Mouse (Mus musculus): Measurements from ENCODE around the gene Emilin2.

The Emilin2 gene

DNA sequence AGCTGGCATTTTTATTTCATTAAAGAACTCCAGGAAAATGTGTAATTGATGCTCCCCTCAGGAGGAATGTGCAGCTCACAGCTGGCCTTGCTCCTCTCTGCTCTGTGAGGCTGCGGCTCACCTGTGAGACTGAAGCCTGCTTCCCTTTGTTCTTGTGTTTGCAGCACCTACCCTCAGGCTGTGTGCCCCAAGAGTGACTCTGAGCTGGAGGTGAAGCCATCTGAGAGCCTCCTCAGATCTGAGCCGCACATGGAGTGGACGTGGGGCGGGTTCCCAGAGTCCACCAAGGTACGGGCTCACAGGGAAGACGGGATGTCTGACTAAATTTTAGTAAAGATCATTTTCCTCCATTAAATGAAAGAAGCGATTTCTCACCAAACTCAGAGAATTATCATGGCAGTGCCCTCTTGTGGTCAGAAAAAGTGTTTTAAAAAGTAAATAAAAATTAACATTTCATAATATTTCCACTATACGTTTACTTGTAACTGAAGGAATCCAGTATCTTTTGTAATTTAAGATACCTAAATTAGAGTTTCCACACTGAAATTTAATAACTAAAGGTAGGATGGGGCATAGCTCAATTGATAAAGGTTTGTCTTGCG lies 81.6 kb downstream of the Emilin2 start:
- peak; percentile 4 for DNase-seq

DNA sequence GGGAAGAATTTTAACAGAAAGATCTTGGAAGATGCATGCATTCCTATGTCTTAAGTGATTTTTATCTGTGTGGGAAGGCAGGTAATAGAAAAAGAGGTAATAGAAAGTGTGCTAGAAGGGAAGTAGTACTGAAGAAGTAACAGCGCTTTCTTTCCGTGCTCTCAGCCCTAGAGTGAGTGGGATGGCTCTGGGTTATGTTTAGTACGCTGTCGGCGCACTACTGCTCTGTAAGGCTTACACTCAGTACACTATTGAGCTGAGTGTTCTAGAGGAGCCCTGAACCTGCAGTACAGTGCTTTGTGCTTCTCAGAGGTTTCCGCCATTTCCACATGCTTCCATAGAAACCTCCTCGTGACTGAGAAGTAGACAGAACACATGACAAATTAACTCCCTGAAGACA lies 83.1 kb downstream of the Emilin2 start:
- DNase-seq = no peak

DNA sequence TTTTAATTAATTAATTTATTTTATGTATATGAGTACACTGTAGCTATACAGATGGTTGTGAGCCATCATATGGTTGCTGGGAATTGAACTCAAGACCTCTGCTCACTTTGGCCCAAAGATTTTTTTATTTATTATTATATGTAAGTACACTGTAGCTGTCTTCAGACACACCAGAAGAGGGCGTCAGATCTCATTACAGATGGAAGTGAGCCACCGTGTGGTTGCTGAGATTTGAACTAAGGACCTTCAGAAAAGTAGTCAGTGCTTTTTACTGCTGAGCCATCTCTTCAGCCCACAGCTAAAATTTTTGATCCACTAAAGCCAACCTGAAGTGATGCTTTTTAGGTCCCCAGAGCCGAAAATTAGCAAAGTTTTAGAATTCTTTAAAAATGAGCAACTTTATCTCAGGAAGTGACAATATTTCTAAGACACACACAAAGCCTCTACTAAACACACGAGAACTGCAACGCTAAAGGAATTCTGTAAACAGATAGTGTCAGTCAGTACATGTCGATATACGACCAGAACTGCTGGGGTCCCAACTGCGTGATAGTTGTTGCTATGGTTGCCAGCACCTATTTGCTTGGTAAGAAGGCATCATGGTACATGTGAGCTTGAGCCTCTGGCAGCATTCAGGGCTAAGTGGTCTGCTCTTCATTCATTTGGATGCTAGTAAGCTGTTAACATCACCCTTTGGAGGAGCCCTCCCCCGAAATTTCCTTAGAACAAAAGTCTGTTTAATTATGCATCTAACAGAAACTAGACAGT lies 84.5 kb downstream of the Emilin2 start:
- peak; percentile 0 for DNase-seq

DNA sequence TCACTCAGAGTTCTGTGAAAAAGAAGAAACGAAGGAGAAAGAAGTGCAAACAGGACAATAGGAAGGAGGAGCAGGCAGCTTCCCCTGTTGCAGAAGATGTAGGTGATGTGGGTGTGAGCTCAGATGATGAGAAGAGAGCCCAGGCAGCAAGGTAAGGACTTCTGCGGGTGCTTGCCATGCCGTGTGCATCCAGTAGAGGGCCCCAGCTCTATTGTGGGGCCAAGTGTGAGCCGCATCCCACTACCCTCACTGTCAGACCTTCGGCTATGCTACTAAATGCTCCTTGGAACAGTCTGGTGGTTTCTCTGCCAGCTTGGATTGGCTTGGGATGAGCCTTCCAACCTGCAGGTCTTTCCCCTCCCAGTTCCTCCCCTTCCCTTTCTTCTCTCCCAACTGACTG lies 86.7 kb downstream of the Emilin2 start:
- peak; percentile 70 for DNase-seq

DNA sequence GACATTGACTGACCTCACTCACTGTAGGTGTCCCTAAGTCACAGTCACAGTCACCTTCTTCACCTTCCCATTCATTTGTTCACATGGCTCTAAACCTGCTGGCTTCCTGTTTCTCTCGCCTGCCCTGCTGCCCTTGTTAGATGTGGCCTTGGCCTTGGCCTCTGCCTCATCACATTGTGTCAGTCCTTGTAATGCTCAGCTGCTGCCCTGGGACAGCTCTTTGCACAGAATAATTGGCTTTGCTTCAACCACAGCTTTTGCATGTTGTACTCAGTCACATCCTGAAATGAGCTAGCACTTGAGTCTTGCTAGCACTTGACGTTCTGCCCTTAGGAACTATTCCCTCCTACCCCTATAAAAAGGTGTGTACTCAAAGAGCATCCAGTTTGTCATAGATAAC lies 87.3 kb downstream of the Emilin2 start:
- no peak for DNase-seq

DNA sequence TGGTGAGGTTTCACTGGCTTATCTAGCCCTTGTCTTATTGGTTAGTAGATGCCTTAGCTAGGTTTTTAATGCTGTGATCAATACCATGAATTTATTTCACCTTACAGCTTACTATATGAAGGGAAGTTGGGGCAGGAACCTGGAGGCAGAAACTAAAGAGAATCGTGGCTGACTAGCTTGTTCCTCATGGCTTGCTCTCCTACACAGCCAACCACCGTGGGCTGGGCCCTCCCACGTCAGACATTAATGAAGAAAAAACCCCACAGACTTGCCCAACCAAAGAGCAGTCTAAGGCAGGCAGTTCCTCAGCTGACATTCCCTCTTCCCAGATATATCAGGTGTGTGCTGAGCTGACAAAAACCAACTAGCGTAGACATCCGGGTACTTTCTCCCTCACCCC lies 88.1 kb downstream of the Emilin2 start:
- no peak for DNase-seq

DNA sequence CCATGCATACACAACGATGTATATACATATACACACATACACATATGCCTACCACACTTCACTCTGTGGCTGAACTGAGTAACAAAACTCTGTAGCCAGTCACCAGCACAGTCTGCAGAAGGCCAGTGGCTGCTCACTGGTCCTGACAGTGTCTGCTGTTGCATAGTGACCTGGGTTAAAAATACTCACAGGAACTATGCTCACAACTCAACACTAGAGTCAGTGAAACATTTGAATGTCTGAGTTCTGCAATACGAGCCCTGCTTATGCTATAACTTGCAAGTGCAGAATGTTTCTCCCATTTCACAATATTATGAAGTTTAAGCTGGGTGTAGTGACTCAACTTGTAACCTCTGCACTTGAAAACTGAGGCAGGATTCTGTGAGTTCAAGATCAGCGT lies 90.4 kb downstream of the Emilin2 start:
- DNase-seq = no peak

DNA sequence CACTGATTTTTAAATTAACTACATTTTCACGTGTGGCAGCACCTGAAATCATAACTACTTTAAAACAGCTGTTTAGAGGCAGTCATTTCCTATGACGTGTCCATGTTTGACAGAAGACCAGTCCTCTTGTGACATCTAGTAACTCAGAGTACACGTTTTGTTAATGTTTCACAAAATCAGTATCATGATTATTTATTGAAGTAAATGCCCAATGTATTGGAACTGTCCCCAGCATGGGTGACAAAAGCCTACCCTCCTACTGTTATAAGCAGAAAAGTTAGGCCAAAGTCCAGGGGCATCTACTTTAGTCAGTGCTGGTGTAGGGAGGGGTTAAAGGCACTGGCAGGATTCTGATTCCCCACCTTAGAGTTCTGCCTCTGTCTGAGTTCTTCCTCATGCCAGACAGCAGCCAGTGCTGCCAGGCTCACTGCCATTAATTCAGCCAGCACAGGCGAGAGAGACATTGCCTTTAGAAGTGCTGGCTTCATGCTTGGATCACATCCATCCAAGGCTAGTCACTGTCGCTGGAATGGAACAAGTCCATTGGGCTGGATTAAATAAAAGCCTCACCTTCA lies 94.6 kb downstream of the Emilin2 start:
- no peak for DNase-seq

DNA sequence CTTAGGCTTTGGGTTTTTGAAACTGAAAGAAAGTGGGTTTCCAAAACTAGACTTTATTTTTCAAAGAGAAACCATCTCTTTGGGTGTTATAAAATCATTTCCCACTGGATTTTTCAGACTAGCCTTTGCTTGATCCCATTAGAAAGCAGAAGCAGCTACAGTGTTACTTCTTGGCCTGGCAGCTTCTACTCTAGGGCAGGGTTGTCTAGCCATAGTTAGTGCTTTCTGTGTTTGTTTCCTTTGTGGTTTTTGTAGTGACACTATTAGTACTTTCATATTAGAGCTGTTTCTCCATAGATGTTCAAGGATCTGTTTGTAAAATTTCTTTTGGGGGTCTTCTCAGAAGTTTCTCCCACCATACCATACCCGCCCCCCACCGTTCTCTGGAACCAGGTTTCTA lies 95.5 kb downstream of the Emilin2 start:
- DNase-seq = no peak

DNA sequence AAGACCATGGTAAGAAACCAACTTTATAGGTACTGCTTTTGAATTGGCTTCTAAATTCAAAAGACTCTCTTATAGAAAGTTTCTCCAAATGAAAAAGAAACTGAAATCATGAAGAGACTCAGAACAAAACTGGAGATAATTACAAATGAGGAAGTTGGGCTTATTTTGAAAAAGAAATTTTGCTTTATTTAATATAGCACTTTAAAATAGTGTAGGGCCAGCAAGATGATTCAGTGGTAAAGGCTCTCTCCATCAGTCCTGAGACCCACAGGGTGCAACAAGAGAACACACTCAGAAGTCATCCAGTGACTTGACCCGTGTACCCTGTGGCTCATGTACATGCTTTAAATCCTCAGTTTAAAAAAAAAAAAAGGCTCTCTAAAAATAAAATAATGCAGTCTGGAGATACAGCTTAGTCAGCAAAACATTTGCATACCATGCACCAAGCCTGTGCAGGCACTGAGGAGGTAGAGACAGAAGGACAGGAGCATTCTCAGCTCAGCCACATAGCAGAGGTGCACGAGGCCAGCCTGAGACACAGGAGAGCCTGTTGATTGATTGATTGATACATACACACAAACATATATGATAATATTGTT lies 96.4 kb downstream of the Emilin2 start:
- no peak for DNase-seq

DNA sequence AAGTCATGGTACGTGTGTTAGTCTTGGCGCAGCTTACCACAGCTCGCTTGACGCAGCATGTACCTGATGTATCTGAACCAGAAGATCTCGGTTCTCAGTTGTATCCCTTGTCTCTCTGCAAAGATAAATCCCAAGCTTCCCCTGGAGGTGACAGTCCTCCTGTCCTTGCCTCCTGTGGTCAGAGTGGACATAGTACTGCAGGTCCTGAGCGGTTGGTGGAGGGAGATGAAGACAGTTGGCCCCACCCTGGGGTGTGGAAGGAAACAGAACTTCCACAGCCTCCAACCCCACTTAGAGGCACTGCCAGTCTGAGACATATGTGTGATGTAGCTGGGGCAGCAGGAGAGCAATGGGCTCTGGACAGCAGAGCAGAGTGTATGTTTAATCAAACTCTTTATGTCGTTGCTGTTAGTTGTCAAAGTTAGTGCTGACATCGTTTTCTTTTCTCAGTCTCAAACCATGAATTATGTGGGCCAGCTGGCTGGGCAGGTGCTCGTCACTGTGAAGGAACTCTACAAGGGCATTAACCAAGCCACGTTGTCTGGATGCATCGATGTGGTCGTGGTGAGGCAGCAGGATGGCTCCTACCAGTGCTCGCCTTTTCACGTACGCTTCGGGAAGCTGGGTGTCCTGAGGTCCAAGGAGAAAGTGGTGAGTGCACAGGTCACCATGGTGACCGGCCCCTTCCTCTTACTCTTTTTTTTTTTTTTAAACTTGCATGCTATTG lies 97.1 kb downstream of the Emilin2 start:
- DNase-seq = peak; percentile 49

DNA sequence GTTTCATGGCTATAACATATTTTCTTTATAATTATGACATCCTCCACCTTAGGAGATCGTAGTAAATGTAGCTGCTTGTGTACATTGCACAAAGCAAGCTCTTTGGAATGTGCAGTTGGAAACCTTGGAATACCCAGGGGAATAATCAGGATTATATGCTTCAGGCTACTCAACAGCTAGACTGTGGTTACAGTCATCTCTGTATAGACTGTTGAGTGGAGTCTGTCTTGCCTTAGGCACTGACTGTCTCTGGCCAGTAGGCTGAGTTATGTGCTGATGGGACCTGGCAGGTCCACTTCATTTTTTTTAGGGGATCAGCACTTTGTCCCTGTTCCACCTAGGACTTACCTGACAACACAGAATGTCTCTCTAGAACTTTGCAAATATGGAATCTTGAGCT lies 98.1 kb downstream of the Emilin2 start:
- DNase-seq = no peak

DNA sequence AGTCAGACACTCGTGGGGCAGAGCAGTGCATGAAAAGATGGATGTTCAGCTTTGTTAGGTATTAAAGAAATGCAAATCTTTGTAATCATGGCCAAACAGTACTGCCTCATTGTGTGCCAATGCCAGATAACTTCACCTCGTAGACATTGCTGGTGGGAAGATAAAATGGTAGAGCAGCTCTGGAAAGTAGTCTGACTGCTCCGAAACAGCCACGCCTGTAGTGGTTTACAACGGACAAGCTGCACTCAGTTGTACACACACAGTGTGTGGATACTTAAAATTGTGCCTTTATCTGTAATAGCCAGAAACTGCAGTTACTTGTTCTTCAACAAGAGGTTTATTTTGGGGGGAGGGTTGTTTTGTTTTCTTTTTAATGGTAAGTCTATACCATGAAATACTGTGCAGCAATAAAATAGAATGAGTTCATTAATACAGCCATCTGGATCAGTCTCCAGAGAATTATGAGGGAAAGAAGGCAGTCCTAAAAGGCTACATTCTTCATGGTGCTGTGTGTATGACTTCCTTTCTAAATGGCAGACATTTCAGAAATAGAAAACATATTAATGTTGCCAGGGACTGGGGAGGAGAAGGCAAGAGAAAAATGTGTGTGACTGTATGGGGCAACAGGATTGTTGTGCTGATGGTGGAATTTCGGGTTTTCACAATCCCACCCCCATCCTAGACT lies 99.7 kb downstream of the Emilin2 start:
- peak; percentile 78 for DNase-seq

DNA sequence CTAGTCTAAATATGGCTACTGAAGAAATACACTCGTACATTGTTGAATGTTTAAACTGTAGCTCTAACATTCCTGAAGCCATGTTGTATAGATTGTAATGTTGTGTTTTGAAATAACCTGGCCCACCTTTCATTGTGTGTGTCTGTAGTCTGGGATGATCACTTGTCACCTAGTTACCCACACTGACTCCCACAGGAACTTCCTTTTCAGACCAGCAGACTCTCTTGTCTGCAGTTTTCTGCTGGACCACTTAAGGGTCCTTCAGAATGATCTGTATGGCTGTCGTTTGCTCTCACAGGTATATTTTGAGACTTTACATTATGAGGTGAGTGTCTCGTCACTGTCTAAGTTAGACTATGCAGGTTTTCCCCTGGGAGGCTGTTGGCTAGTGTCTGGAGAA lies 101.8 kb downstream of the Emilin2 start:
- no peak for DNase-seq

DNA sequence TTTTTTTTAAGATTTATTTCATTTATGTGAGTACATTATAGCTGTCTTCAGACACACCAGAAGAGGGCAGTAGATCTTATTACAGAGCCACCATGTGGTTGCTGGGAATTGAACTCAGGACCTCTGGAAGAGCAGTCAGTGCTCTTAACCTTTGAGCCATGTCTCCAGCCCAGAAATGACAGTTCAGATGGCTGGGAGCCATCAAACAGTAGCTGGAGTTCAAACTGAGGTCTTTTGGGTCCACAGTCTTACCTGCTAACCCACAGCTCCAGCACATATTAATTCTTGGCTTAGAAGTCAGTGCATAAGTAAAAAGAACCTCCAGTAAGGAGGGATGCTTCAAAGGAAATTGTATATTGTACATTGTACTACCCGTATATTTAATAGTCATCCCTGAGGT lies 102.9 kb downstream of the Emilin2 start:
- no peak for DNase-seq

DNA sequence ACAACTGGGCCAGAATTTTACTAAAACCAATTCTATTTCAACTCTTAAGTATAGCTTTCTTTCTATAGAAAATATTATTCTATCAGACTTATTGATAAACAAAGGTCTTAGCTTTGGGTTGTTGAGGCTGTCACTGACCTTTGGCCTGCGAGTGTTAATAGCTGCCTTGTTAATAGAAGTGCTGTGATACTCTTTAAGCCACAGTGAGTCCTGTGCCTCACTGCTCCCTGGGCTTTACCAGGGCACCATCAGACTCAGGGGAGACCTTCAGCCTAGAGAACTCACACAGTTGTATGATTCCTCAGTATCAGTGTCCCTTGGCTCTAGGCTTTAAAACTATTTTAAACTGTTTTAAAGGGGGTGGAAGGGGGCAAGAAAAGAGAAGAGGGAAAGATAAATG lies 103.4 kb downstream of the Emilin2 start:
- no peak for DNase-seq

DNA sequence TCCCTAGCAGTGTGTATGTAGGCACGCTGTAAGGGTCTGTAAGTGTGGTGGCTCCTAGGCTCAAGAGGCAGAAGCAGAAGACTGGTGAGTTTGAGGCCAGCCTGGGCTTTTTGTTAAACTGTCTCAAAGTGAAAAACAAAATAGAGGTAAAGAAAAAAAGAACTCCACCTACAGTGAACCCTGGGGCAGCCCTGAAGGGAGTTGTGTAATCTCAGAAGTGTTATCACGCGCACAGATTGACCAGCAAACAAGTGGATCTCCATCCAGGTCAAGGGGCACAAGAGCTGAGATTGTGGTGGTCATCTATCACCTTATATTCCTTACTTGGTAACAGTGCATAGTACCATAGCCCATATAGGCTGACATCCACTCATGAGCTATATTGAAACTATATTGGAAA lies 104.5 kb downstream of the Emilin2 start:
- DNase-seq = no peak

DNA sequence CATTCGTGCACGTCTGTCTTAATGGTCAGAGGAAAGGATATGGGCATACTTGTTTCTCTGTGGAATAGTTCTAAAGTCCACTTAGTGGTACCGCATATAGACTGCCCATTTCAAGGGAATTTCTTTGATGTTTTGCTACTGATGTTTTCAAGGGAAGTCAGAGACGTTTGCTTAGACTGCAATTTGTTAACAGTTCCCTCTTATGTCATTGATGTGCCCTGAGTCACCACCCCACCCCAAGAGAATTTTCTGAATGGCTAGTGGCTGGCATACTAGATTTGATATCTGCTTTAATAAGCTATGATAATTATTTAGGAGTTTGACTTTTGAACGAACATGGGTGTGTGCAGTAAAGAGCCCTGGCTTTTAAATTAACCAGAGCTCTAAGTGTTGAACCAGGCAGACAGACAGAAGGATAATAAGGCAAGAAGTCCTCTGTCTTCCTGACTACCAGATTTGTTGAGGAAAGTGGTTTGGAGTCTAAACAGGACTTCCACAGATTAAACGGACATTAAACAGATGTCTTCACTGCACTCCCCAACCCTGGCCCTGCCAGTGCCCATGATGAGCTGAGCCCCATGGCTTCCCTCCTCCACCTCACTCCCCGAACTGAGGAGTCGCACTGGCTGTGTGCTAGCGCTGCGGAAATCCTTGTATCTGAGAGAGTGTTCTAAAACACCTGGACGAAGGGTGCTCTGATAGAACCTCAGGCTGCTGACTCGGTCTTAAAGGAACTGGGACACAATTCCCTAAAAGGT lies 105.5 kb downstream of the Emilin2 start:
- no peak for DNase-seq

DNA sequence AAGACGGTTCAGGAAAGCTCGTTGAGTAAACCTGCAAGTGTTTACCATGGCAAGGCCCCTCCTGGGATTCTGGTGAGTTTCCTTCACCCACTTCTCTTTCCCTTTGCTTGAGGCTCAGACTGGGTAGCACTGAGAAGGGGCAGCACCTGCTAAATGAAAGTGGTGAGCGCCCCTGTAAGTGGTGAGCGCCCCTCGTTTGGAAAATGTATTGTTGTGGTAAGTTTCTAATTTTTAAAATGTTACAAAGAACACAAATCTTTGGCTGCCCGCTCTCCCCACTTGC lies 107.0 kb downstream of the Emilin2 start:
- no peak for DNase-seq

DNA sequence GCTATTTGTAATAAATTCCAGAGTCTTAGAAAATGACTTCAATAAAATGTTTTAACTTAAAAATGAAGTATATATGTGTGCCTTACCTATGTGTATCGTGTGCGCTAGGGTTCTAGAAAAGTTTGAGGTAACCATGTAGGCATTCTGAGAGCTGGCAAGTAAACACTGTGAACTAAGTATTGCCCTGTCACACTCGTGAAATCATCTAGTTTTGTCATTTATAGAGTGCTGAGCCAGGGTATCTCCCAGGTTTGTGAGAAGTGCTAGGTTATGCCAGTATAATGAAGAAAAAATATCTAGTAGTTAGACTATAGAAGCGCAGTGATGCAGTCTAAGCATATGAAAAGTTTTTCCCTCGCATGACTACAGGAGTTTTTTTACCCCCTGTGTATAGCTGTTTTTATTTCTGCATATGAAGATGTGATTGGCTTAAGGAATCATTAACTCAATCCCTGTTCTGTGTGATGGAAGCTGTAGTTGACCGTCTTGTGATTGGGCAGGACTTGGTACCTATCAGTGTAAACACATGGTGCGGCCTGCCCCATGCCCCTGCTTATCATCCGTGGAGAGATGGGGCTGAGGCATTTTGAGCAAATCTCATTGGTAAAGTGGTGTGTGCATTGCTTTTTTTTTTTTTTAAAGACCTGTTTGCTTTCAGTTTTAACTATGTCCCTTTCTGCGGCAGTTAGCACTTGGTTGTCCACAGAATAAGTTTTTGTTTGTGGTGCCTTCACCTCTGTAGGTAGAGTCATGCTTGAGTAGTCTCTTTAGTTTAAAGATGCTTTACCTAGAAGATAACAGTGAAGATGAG lies 107.6 kb downstream of the Emilin2 start:
- peak; percentile 87 for DNase-seq
